ENCODE assay signal across 29 mouse cellular contexts in genomic region chr12:31311671-31312265, GRCm38 (mm10). TPM values are rescaled to one million over a fixed set of nuclear protein-coding genes. Genes with fewer than 3 reads are reported as not detected.
DNase-seq lines count a peak whose midpoint lies in the region; ATAC-seq and TF ChIP-seq lines count a peak whose summit lies in the region.
"Had no signal": no experiment of that assay in that cellular context is flagged by ENCODE, and none has a peak within 500 bp of the region (broad histone marks: within the 10 kb centered on the region; RNA-seq: fewer than 3 reads in every experiment).

No protein-coding gene starts in this region.

- no peak for TF ChIP-seq POLR2A in MEL (IDR thresholded peaks at IDR 0.05; ENCODE audit: control insufficient read depth in 1 of 2, insufficient read depth in 1 of 2, low read depth in 1 of 2, low read length in 2 of 2, poor library complexity in 1 of 2)
- no peak for TF ChIP-seq POLR2A in limb, embryonic 14.5 days (IDR thresholded peaks at IDR 0.05; ENCODE audit: borderline replicate concordance, extremely low read depth, insufficient read depth, insufficient read length)

- no peak overlapping the region for H3K27ac ChIP-seq in heart, embryonic 10.5 days
- no peak overlapping the region for H3K27ac ChIP-seq in MEL (ENCODE audit: control insufficient read depth, low read depth, low read length)
- no peak overlapping the region for H3K27ac ChIP-seq in limb, embryonic 14.5 days (replicated peaks; ENCODE audit: low read depth, low read length)
- H3K27ac ChIP-seq in midbrain, embryonic 14.5 days (replicated peaks; ENCODE audit: low read depth, low read length) = no peak overlapping the region
- H3K27ac ChIP-seq: embryonic facial prominence, embryonic 13.5 days; forebrain, embryonic 12.5 days; forebrain, embryonic 15.5 days; heart, adult 2 months; heart, embryonic 15.5 days; hindbrain, embryonic 13.5 days; intestine, embryonic 15.5 days had no signal

- H3K9me3 ChIP-seq in heart, embryonic 10.5 days = no peaks in the 10 kb centered on the region
- no peaks in the 10 kb centered on the region for H3K9me3 ChIP-seq in MEL (replicated peaks; ENCODE audit: insufficient read depth, low read length)
- peaks cover 8% of the 10 kb centered on the region for H3K9me3 ChIP-seq in limb, embryonic 14.5 days (ENCODE audit: control insufficient read depth, low read length)
- no peaks in the 10 kb centered on the region for H3K9me3 ChIP-seq in midbrain, embryonic 14.5 days (ENCODE audit: control insufficient read depth, low read length)
- H3K9me3 ChIP-seq: forebrain, embryonic 12.5 days; forebrain, embryonic 15.5 days; G1E; heart, embryonic 15.5 days; hindbrain, embryonic 10.5 days; hindbrain, embryonic 13.5 days; intestine, embryonic 15.5 days had no signal

- no peak for TF ChIP-seq RAD21 in MEL (IDR thresholded peaks at IDR 0.05; ENCODE audit: low read depth, low read length)

- no peak for TF ChIP-seq CTCF in MEL (IDR thresholded peaks at IDR 0.05 in 2 of 3, conservative IDR thresholded peaks at IDR 0.05 in 1 of 3; ENCODE audit: control insufficient read depth in 1 of 3, insufficient read depth in 1 of 3, low read depth in 2 of 3, low read length in 3 of 3, poor library complexity in 1 of 3, severe bottlenecking in 1 of 3)

- no peak overlapping the region for H3K4me2 ChIP-seq in limb, embryonic 14.5 days (replicated peaks; ENCODE audit: low read depth, low read length, severe bottlenecking)
- H3K4me2 ChIP-seq in midbrain, embryonic 14.5 days (ENCODE audit: low read length) = no peak overlapping the region
- H3K4me2 ChIP-seq: embryonic facial prominence, embryonic 13.5 days; forebrain, embryonic 12.5 days; forebrain, embryonic 15.5 days; heart, embryonic 12.5 days; heart, embryonic 15.5 days; hindbrain, embryonic 13.5 days; intestine, embryonic 15.5 days had no signal

- DNase-seq in adrenal gland, postnatal 14 days = peak; percentile 33
- no peak for DNase-seq in adrenal gland, postnatal 10 days
- DNase-seq in heart, embryonic 10.5 days (ENCODE audit: low spot score) = peak; percentile 73
- no peak for DNase-seq in heart, postnatal 36 days
- DNase-seq in MEL (ENCODE audit: low read depth, low spot score) = peak; percentile 32
- DNase-seq in limb, embryonic 14.5 days (ENCODE audit: low spot score) = no peak
- DNase-seq in midbrain, embryonic 14.5 days = no peak
- DNase-seq: adrenal gland, postnatal 36 days; B cell, adult 2 months; cerebellum, adult 18-20 months; cerebellum, adult 9-10 months; cerebellum, postnatal 14 days; gastrocnemius, postnatal 25 days; heart, adult 2 months; heart, postnatal 10 days; kidney, adult 11 months had no signal

- H3K4me3 ChIP-seq in heart, embryonic 10.5 days = no peak overlapping the region
- peak overlapping the region in 1 of 2 experiments; percentile 20; a peak in 2 of 4 replicates for H3K4me3 ChIP-seq in MEL (ENCODE audit: control insufficient read depth in 1 of 2, insufficient read depth in 1 of 2, low read depth in 2 of 2, low read length in 2 of 2)
- no peak overlapping the region for H3K4me3 ChIP-seq in limb, embryonic 14.5 days (replicated peaks; ENCODE audit: low read length)
- H3K4me3 ChIP-seq in midbrain, embryonic 14.5 days (replicated peaks; ENCODE audit: low read depth, low read length) = no peak overlapping the region
- H3K4me3 ChIP-seq: embryonic facial prominence, embryonic 13.5 days; erythroblast, embryonic 14.5 days; forebrain, embryonic 12.5 days; forebrain, embryonic 15.5 days; heart, adult 2 months; heart, embryonic 12.5 days; heart, embryonic 15.5 days; hindbrain, embryonic 10.5 days; hindbrain, embryonic 13.5 days; intestine, embryonic 15.5 days had no signal

- H3K4me1 ChIP-seq in heart, embryonic 10.5 days = peaks cover 22% of the 10 kb centered on the region; the same call in 1 of the 2 replicates
- H3K4me1 ChIP-seq in MEL (ENCODE audit: control insufficient read depth in 1 of 2, insufficient read depth in 2 of 2, low read length in 2 of 2) = peaks cover 0 to 9% of the 10 kb centered on the region in 2 experiments; a peak in 1 of 4 replicates
- H3K4me1 ChIP-seq in limb, embryonic 14.5 days (ENCODE audit: control insufficient read depth, insufficient read depth, low read length) = no peaks in the 10 kb centered on the region
- H3K4me1 ChIP-seq in midbrain, embryonic 14.5 days (ENCODE audit: control insufficient read depth, insufficient read depth, low read length) = no peaks in the 10 kb centered on the region
- H3K4me1 ChIP-seq: embryonic facial prominence, embryonic 13.5 days; forebrain, embryonic 12.5 days; forebrain, embryonic 15.5 days; intestine, embryonic 15.5 days had no signal

- 81% methylated on average over 9 of the region's 9 CpGs for WGBS in heart, embryonic 10.5 days
- WGBS in limb, embryonic 14.5 days = 84% methylated on average over 9 of the region's 9 CpGs
- 77% methylated on average over 9 of the region's 9 CpGs for WGBS in midbrain, embryonic 14.5 days

- no peak overlapping the region for H3K9ac ChIP-seq in MEL (ENCODE audit: control insufficient read depth, low read depth, low read length, poor library complexity, severe bottlenecking)
- no peak overlapping the region for H3K9ac ChIP-seq in limb, embryonic 14.5 days (ENCODE audit: low read depth, low read length, severe bottlenecking)
- no peak overlapping the region for H3K9ac ChIP-seq in midbrain, embryonic 14.5 days (replicated peaks; ENCODE audit: low read length)
- H3K9ac ChIP-seq: embryonic facial prominence, embryonic 13.5 days; forebrain, embryonic 12.5 days; forebrain, embryonic 15.5 days; heart, embryonic 12.5 days; heart, embryonic 15.5 days; hindbrain, embryonic 13.5 days; intestine, embryonic 15.5 days had no signal

- no peaks in the 10 kb centered on the region for H3K27me3 ChIP-seq in heart, embryonic 10.5 days (ENCODE audit: insufficient read depth, poor library complexity, severe bottlenecking)
- H3K27me3 ChIP-seq in MEL (ENCODE audit: control insufficient read depth in 1 of 2, insufficient read depth in 2 of 2, low read length in 2 of 2) = peaks cover 0 to 4% of the 10 kb centered on the region in 2 experiments
- H3K27me3 ChIP-seq in limb, embryonic 14.5 days (ENCODE audit: control insufficient read depth, insufficient read depth, low read length) = no peaks in the 10 kb centered on the region
- no peaks in the 10 kb centered on the region for H3K27me3 ChIP-seq in midbrain, embryonic 14.5 days (ENCODE audit: control insufficient read depth, insufficient read depth, low read length)
- H3K27me3 ChIP-seq: CH12.LX; embryonic facial prominence, embryonic 13.5 days; forebrain, embryonic 12.5 days; forebrain, embryonic 15.5 days; heart, embryonic 12.5 days; heart, embryonic 15.5 days; hindbrain, embryonic 13.5 days; intestine, embryonic 15.5 days had no signal

- peaks cover 98% of the 10 kb centered on the region for H3K36me3 ChIP-seq in heart, embryonic 10.5 days
- H3K36me3 ChIP-seq in MEL (ENCODE audit: control insufficient read depth in 1 of 2, insufficient read depth in 2 of 2, low read length in 2 of 2) = no peaks in the 10 kb centered on the region; a peak in 1 of 4 replicates
- peaks cover 96% of the 10 kb centered on the region for H3K36me3 ChIP-seq in limb, embryonic 14.5 days (ENCODE audit: control insufficient read depth, insufficient read depth, low read length)
- no peaks in the 10 kb centered on the region for H3K36me3 ChIP-seq in midbrain, embryonic 14.5 days (ENCODE audit: control insufficient read depth, insufficient read depth, low read length)
- H3K36me3 ChIP-seq: G1E; hindbrain, embryonic 13.5 days had no signal

- intact Hi-C loops in heart, postnatal 36 days (cut with DNase I) = no loop called here

- ATAC-seq in limb, embryonic 14.5 days (ENCODE audit: low FRiP score, low read depth) = 0 out of 2 replicates have a peak, but pooled peaks have one; percentile 10
- ATAC-seq in midbrain, embryonic 14.5 days (ENCODE audit: low FRiP score, low TSS enrichment) = no peak
- ATAC-seq: activated CD4-positive, CD25-positive, alpha-beta regulatory T cell, adult 4 months; forebrain, embryonic 15.5 days; hindbrain, embryonic 16.5 days; intestine, embryonic 15.5 days had no signal

- no peak for TF ChIP-seq EP300 in MEL (IDR thresholded peaks at IDR 0.05; ENCODE audit: low read depth in 1 of 2, low read length in 2 of 2)

- H3K79me2 ChIP-seq in MEL (ENCODE audit: control insufficient read depth, insufficient read depth, low read length, poor library complexity) = no peaks in the 10 kb centered on the region

TF ChIP-seq in MEL, 35 proteins besides CTCF, POLR2A, EP300 and RAD21:
- TF ChIP-seq USF1 (IDR thresholded peaks at IDR 0.05; ENCODE audit: low read depth, low read length) = no peak
- no peak for TF ChIP-seq BHLHE40 (IDR thresholded peaks at IDR 0.05; ENCODE audit: borderline replicate concordance, low read depth, low read length)
- no peak for TF ChIP-seq POLR2AphosphoS2 (IDR thresholded peaks at IDR 0.05; ENCODE audit: low read length)

RNA-seq across cellular contexts. Expression of gene Dld, which starts 39.5 kb away (rescaled TPM):
- 433 and 455 TPM in 2 replicates for total RNA-seq in adrenal gland, postnatal 14 days (2021)
- total RNA-seq in adrenal gland, postnatal 10 days (2021) = 100 to 1,000 TPM; 475 to 479 TPM
- polyA plus RNA-seq in heart, embryonic 10.5 days (2016; fragmentation: Nextera tagmentation; extraction: Ambion mirVana) = 166 and 209 TPM in 2 replicates
- total RNA-seq in heart, postnatal 36 days (2021) = 100 to 1,000 TPM; 417 to 433 TPM
- total RNA-seq in MEL (2012; rRNA removed) = 112 TPM in 2 replicates
- 100 to 1,000 TPM; 131 to 229 TPM for polyA plus RNA-seq in MEL (2012; ENCODE audit: insufficient read depth in 1 of 2, insufficient read length in 2 of 2, low read depth in 1 of 2, low replicate concordance in 2 of 2, missing spikeins in 1 of 2)
- polyA plus RNA-seq in limb, embryonic 14.5 days (2012; rRNA removed) = 51.1 and 72.2 TPM in 2 replicates
- 119 and 121 TPM in 2 replicates for polyA plus RNA-seq in limb, embryonic 14.5 days (2014; fragmentation: Nextera tagmentation; extraction: Ambion mirVana)
- 111 and 121 TPM in 2 replicates for polyA plus RNA-seq in midbrain, embryonic 14.5 days (2014; fragmentation: Nextera tagmentation; extraction: Ambion mirVana)

RNA-seq across cellular contexts. Expression of gene Lamb1, which starts 46.7 kb away (rescaled TPM):
- total RNA-seq in adrenal gland, postnatal 14 days (2021) = 174 and 193 TPM in 2 replicates
- total RNA-seq in adrenal gland, postnatal 10 days (2021) = 100 to 1,000 TPM; 147 to 165 TPM
- 66.1 and 102 TPM in 2 replicates for polyA plus RNA-seq in heart, embryonic 10.5 days (2016; fragmentation: Nextera tagmentation; extraction: Ambion mirVana)
- 10 to 100 TPM; 75.8 to 81.2 TPM for total RNA-seq in heart, postnatal 36 days (2021)
- total RNA-seq in MEL (2012; rRNA removed) = not detected in 2 replicates
- polyA plus RNA-seq in MEL (2012; ENCODE audit: insufficient read depth in 1 of 2, insufficient read length in 2 of 2, low read depth in 1 of 2, low replicate concordance in 2 of 2, missing spikeins in 1 of 2) = under 1 TPM in 1 of 2 experiments, not detected in 1; 0.03 TPM
- polyA plus RNA-seq in limb, embryonic 14.5 days (2012; rRNA removed) = 69.8 and 76.6 TPM in 2 replicates
- 67.2 and 76.3 TPM in 2 replicates for polyA plus RNA-seq in limb, embryonic 14.5 days (2014; fragmentation: Nextera tagmentation; extraction: Ambion mirVana)
- 3.9 and 16.7 TPM in 2 replicates for polyA plus RNA-seq in midbrain, embryonic 14.5 days (2014; fragmentation: Nextera tagmentation; extraction: Ambion mirVana)
- polyA plus RNA-seq: activated CD4-positive, CD25-positive, alpha-beta regulatory T cell, adult 4 months; G1E had no signal

Comparison
In these comparisons a context has a peak if more than half of its experiments do, and no peak if none do; other contexts are left out.
1. DNase-seq: peak in adrenal gland, postnatal 14 days (single experiment), heart, embryonic 10.5 days (single experiment) and MEL (single experiment); none in adrenal gland, postnatal 10 days (single experiment), heart, postnatal 36 days (0 of 2), limb, embryonic 14.5 days (single experiment) and midbrain, embryonic 14.5 days (single experiment).
2. RNA of gene Lamb1, which starts 46.7 kb away (total RNA-seq): 174 to 193 TPM in adrenal gland, postnatal 14 days, 147 to 165 TPM in adrenal gland, postnatal 10 days and 75.8 to 81.2 TPM in heart, postnatal 36 days; not detected in MEL; every median in the first group is over 10 times any median in the second.